Mouse (Mus musculus) ES-Bruce4 (cell line): ENCODE measurements around the gene Mmp13.

Source experiments
- CTCF ChIP-seq: IDR thresholded peaks from one replicate; pipeline ENCODE4 v1.8.1; 2011; ENCODE audit warnings: low read depth, low read length
- EP300 ChIP-seq: IDR thresholded peaks from 2 replicates; pipeline ENCODE4 v1.6.1; 2011; ENCODE audit warnings: low read depth, low read length; ENCODE audit not compliant: insufficient read depth
- POLR2A ChIP-seq: IDR thresholded peaks from one replicate; pipeline ENCODE4 v1.8.1; 2011; ENCODE audit warnings: low read length; ENCODE audit not compliant: insufficient read depth

DNA sequence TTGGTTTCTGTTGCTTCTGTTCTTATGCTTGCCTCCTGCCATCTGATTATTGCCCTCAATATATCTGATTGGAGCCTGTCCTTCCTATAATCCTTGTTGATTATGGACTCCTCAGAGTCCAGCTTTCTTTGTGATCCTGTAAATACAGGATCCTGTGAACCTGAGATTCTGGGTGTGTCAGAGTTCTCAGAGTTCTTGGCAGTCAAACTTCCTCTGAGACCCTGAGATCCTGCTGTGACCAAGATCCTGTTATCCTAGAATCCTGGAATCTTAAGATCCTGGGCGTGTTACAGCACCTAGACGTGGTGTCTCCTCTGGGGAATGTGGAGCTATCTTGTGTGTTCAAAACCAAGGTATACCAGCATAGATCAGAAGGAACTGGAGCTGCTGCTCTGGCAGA lies 17.2 kb downstream of the Mmp13 start:
- no peak for TF ChIP-seq CTCF
- no peak for TF ChIP-seq POLR2A
- no peak for TF ChIP-seq EP300
